ENCODE assay signal across 9 mouse cellular contexts in genomic region chr15:3581337-3581736, GRCm38 (mm10). TPM values are rescaled to one million over a fixed set of nuclear protein-coding genes. Genes with fewer than 3 reads are reported as not detected.
DNase-seq lines count a peak whose midpoint lies in the region; ATAC-seq and TF ChIP-seq lines count a peak whose summit lies in the region.
"Had no signal": no experiment of that assay in that cellular context is flagged by ENCODE, and none has a peak within 500 bp of the region (broad histone marks: within the 10 kb centered on the region; RNA-seq: fewer than 3 reads in every experiment).

No protein-coding gene starts in this region.

- peaks cover 21% of the 10 kb centered on the region for H3K36me3 ChIP-seq in heart, adult 2 months (ENCODE audit: control insufficient read depth, insufficient read depth, low read length)
- H3K36me3 ChIP-seq in embryonic facial prominence, embryonic 14.5 days (ENCODE audit: control insufficient read depth, insufficient read depth, low read length), result no peaks in the 10 kb centered on the region
- H3K36me3 ChIP-seq in intestine, postnatal 0 days (ENCODE audit: control insufficient read depth, insufficient read depth), result no peaks in the 10 kb centered on the region
- H3K36me3 ChIP-seq in midbrain, embryonic 14.5 days (ENCODE audit: control insufficient read depth, insufficient read depth, low read length), result no peaks in the 10 kb centered on the region
- H3K36me3 ChIP-seq in thymus, adult 2 months (ENCODE audit: control insufficient read depth, insufficient read depth, low read length), result no peaks in the 10 kb centered on the region

- intact Hi-C loops in heart, adult 2 months (cut with DNase I), result loop anchor here (5.0 kb wide), 4 partner anchors 74 to 374 kb away; no protein-coding TSS in a partner anchor
- intact Hi-C loops in heart, postnatal 25 days (cut with DNase I), result loop anchor here (5.0 to 10.0 kb wide), 2 partner anchors 74 to 377 kb away; no protein-coding TSS in a partner anchor

- no peak for TF ChIP-seq EP300 in heart, adult 2 months (IDR thresholded peaks at IDR 0.05; ENCODE audit: insufficient read depth, low read depth, low read length)

- peak overlapping the region; percentile 74 for H3K4me2 ChIP-seq in embryonic facial prominence, embryonic 14.5 days (ENCODE audit: low read depth, low read length)
- H3K4me2 ChIP-seq in intestine, postnatal 0 days (replicated peaks; ENCODE audit: low read depth), result peak overlapping the region; percentile 71
- peak overlapping the region; percentile 79 for H3K4me2 ChIP-seq in midbrain, embryonic 14.5 days (ENCODE audit: low read length)

- ATAC-seq in embryonic facial prominence, embryonic 14.5 days (ENCODE audit: low read depth), result no peak
- ATAC-seq in intestine, postnatal 0 days, result no peak
- ATAC-seq in midbrain, embryonic 14.5 days (ENCODE audit: low FRiP score, low TSS enrichment), result no peak

- peak; percentile 10 to 24 for DNase-seq in heart, adult 2 months
- DNase-seq in heart, postnatal 25 days (ENCODE audit: low spot score), result no peak
- no peak for DNase-seq in embryonic facial prominence, embryonic 14.5 days (ENCODE audit: low spot score)
- no peak for DNase-seq in midbrain, embryonic 14.5 days
- DNase-seq in urinary bladder, postnatal 36 days (ENCODE audit: low spot score in 2 of 2), result no peak
- no peak for DNase-seq in frontal cortex, postnatal 10 days (ENCODE audit: low spot score in 2 of 2)
- DNase-seq in thymus, adult 2 months, result no peak

- 6% methylated on average over 3 of the region's 3 CpGs for WGBS in heart, adult 2 months
- WGBS in embryonic facial prominence, embryonic 14.5 days, result 21% methylated on average over 3 of the region's 3 CpGs
- 4% methylated on average over 3 of the region's 3 CpGs for WGBS in intestine, postnatal 0 days
- 53% methylated on average over 3 of the region's 3 CpGs for WGBS in midbrain, embryonic 14.5 days
- WGBS in thymus, adult 2 months, result 74% methylated on average over 3 of the region's 3 CpGs

- no peak for TF ChIP-seq POLR2A in heart, adult 2 months (IDR thresholded peaks at IDR 0.05; ENCODE audit: insufficient read depth, low read depth, low read length)
- TF ChIP-seq POLR2A in thymus, adult 2 months (IDR thresholded peaks at IDR 0.05; ENCODE audit: control insufficient read depth, extremely low read depth, insufficient read depth, low read length, poor library complexity), result no peak

- peaks cover 2% of the 10 kb centered on the region for H3K4me1 ChIP-seq in heart, adult 2 months (ENCODE audit: control insufficient read depth, insufficient read depth, low read length)
- H3K4me1 ChIP-seq in embryonic facial prominence, embryonic 14.5 days (ENCODE audit: control insufficient read depth, insufficient read depth, low read length), result peaks cover 24% of the 10 kb centered on the region
- peaks cover 20% of the 10 kb centered on the region; the same call in 1 of the 2 replicates for H3K4me1 ChIP-seq in intestine, postnatal 0 days (replicated peaks; ENCODE audit: control insufficient read depth, insufficient read depth, low read length)
- peaks cover 8% of the 10 kb centered on the region; the same call in 1 of the 2 replicates for H3K4me1 ChIP-seq in midbrain, embryonic 14.5 days (ENCODE audit: control insufficient read depth, insufficient read depth, low read length)
- H3K4me1 ChIP-seq in thymus, adult 2 months (replicated peaks; ENCODE audit: control insufficient read depth, insufficient read depth, low read length), result no peaks in the 10 kb centered on the region

- H3K4me3 ChIP-seq in heart, adult 2 months, result peak overlapping the region; percentile 97
- H3K4me3 ChIP-seq in embryonic facial prominence, embryonic 14.5 days (ENCODE audit: low read depth, low read length), result peak overlapping the region; percentile 63
- H3K4me3 ChIP-seq in intestine, postnatal 0 days (ENCODE audit: low read depth, low read length), result peak overlapping the region; percentile 79
- H3K4me3 ChIP-seq in midbrain, embryonic 14.5 days (replicated peaks; ENCODE audit: low read depth, low read length), result peak overlapping the region; percentile 64; the same call in 1 of the 2 replicates
- no peak overlapping the region for H3K4me3 ChIP-seq in thymus, adult 2 months (ENCODE audit: control insufficient read depth, insufficient read depth, low read length)

- no peak for TF ChIP-seq CTCF in heart, adult 2 months (IDR thresholded peaks at IDR 0.05)
- no peak for TF ChIP-seq CTCF in intestine, postnatal 0 days (IDR thresholded peaks at IDR 0.05; ENCODE audit: low read depth)
- no peak for TF ChIP-seq CTCF in thymus, adult 2 months (IDR thresholded peaks at IDR 0.05; ENCODE audit: borderline replicate concordance, control insufficient read depth, extremely low read depth, insufficient read depth, low read length, poor library complexity)

- H3K79me2 ChIP-seq in heart, adult 2 months (replicated peaks; ENCODE audit: control insufficient read depth, insufficient read depth, low read length), result no peaks in the 10 kb centered on the region

- H3K9ac ChIP-seq in heart, adult 2 months (ENCODE audit: low read depth, low read length), result peak overlapping the region; percentile 77
- peak overlapping the region; percentile 79 for H3K9ac ChIP-seq in embryonic facial prominence, embryonic 14.5 days (ENCODE audit: low read depth, low read length)
- H3K9ac ChIP-seq in intestine, postnatal 0 days (ENCODE audit: low read depth, low read length), result peak overlapping the region; percentile 75
- no peak overlapping the region for H3K9ac ChIP-seq in midbrain, embryonic 14.5 days (replicated peaks; ENCODE audit: low read length)

- no peaks in the 10 kb centered on the region for H3K9me3 ChIP-seq in embryonic facial prominence, embryonic 14.5 days (ENCODE audit: control insufficient read depth, low read length)
- no peaks in the 10 kb centered on the region for H3K9me3 ChIP-seq in intestine, postnatal 0 days (ENCODE audit: control insufficient read depth)
- H3K9me3 ChIP-seq in midbrain, embryonic 14.5 days (ENCODE audit: control insufficient read depth, low read length), result no peaks in the 10 kb centered on the region

- no peaks in the 10 kb centered on the region for H3K27me3 ChIP-seq in heart, adult 2 months (ENCODE audit: control insufficient read depth, insufficient read depth, low read length)
- no peaks in the 10 kb centered on the region for H3K27me3 ChIP-seq in embryonic facial prominence, embryonic 14.5 days (replicated peaks; ENCODE audit: control insufficient read depth, insufficient read depth, low read length)
- H3K27me3 ChIP-seq in intestine, postnatal 0 days (replicated peaks; ENCODE audit: control insufficient read depth, insufficient read depth, low read length), result no peaks in the 10 kb centered on the region
- no peaks in the 10 kb centered on the region for H3K27me3 ChIP-seq in midbrain, embryonic 14.5 days (ENCODE audit: control insufficient read depth, insufficient read depth, low read length)
- no peaks in the 10 kb centered on the region; the same call in 1 of the 2 replicates for H3K27me3 ChIP-seq in thymus, adult 2 months (ENCODE audit: control insufficient read depth, insufficient read depth, low read length)

- peak overlapping the region; percentile 98 for H3K27ac ChIP-seq in heart, adult 2 months
- H3K27ac ChIP-seq in embryonic facial prominence, embryonic 14.5 days (replicated peaks; ENCODE audit: low read depth, low read length), result peak overlapping the region; percentile 79; the same call in 1 of the 2 replicates
- peak overlapping the region; percentile 98 for H3K27ac ChIP-seq in intestine, postnatal 0 days (ENCODE audit: low read depth, low read length)
- no peak overlapping the region for H3K27ac ChIP-seq in midbrain, embryonic 14.5 days (replicated peaks; ENCODE audit: low read depth, low read length)
- no peak overlapping the region for H3K27ac ChIP-seq in thymus, adult 2 months (ENCODE audit: control insufficient read depth, insufficient read depth, low read length)
- H3K27ac ChIP-seq: macrophage had no signal

RNA-seq across cellular contexts. Expression of gene Ghr, which starts 2.0 kb away (rescaled TPM):
- total RNA-seq in heart, adult 2 months (2021), result 100 to 1,000 TPM; 160 to 161 TPM
- 46.1 and 96.0 TPM in 2 replicates for polyA plus RNA-seq in heart, adult 2 months (2012; rRNA removed)
- 100 to 1,000 TPM; 155 to 168 TPM for total RNA-seq in heart, postnatal 25 days (2021)
- polyA plus RNA-seq in embryonic facial prominence, embryonic 14.5 days (2014; fragmentation: Nextera tagmentation; extraction: Ambion mirVana), result 59.1 and 64.8 TPM in 2 replicates
- 81.9 and 94.3 TPM in 2 replicates for polyA plus RNA-seq in intestine, postnatal 0 days (2015; fragmentation: Nextera tagmentation; extraction: Ambion mirVana)
- polyA plus RNA-seq in midbrain, embryonic 14.5 days (2014; fragmentation: Nextera tagmentation; extraction: Ambion mirVana), result 5.1 and 10.7 TPM in 2 replicates
- polyA plus RNA-seq in thymus, adult 2 months (2012; rRNA removed), result 5.1 and 7.3 TPM in 2 replicates
- polyA plus RNA-seq: macrophage had no signal

Comparison
In these comparisons a context has a peak if more than half of its experiments do, and no peak if none do; other contexts are left out.
1. DNase-seq: peak in heart, adult 2 months (2 of 2); none in heart, postnatal 25 days (single experiment), embryonic facial prominence, embryonic 14.5 days (single experiment), midbrain, embryonic 14.5 days (single experiment), urinary bladder, postnatal 36 days (0 of 2), frontal cortex, postnatal 10 days (0 of 2) and thymus, adult 2 months (single experiment).
2. H3K27ac ChIP-seq: peak in heart, adult 2 months (single experiment), embryonic facial prominence, embryonic 14.5 days (single experiment) and intestine, postnatal 0 days (single experiment); none in midbrain, embryonic 14.5 days (single experiment) and thymus, adult 2 months (single experiment).
3. Peak in every context shown above with its lines, with median percentiles within 50 percentile points of each other: H3K4me2 ChIP-seq.